Mouse (Mus musculus): ENCODE results near the gene Cfap126.

- TF ChIP-seq CTCF (IDR thresholded peaks at IDR 0.05; ENCODE audit: low read depth): no peak
- TF ChIP-seq EP300 (IDR thresholded peaks at IDR 0.05; ENCODE audit: low read depth): no peak
Observed at GRCm38 (mm10) chr1:171168906-171169305, 55.2 kb downstream of the Cfap126 start.

All from liver, postnatal 0 days (tissue).